Mouse (Mus musculus) kidney, embryonic 16.5 days (tissue): ENCODE data around the gene Fam228b. TPM values are rescaled to one million over a fixed set of nuclear protein-coding genes. Genes with fewer than 3 reads are reported as not detected.
"Not testable (repeated sequence)": the region's sequence is repeated elsewhere in the genome, so short reads cannot be mapped to it uniquely, and the experiment has no call there.

Experiments used
- ATAC-seq: fragments of 200-750 bp; cut with Nextera tagmentation; 2 replicates; pipeline ENCODE4 v1.8.0; 2017; ENCODE audit warnings: moderate TSS enrichment; ENCODE audit not compliant: low FRiP score, low TSS enrichment
- H3K27ac ChIP-seq: fragments of 300-500 bp; sonication (generic); 2 replicates; pipeline ENCODE4 v1.5.1; 2014; ENCODE audit warnings: low read length
- H3K27me3 ChIP-seq: fragments of 300-500 bp; sonication (generic); 2 replicates; pipeline ENCODE4 v1.6.1; 2014; ENCODE audit warnings: low read length, control low read depth, mixed read lengths; ENCODE audit not compliant: insufficient read depth
- H3K36me3 ChIP-seq: fragments of 300-500 bp; sonication (generic); 2 replicates; pipeline ENCODE4 v1.6.1; 2014; ENCODE audit warnings: low read length, control low read depth, mixed read lengths; ENCODE audit not compliant: insufficient read depth
- H3K4me1 ChIP-seq: fragments of 300-500 bp; sonication (generic); 2 replicates; pipeline ENCODE4 v1.6.1; 2014; ENCODE audit warnings: low read length, control low read depth, mixed read lengths; ENCODE audit not compliant: insufficient read depth
- H3K4me2 ChIP-seq: fragments of 300-500 bp; sonication (generic); replicated peaks from 2 replicates; pipeline ENCODE4 v1.6.1; 2014; ENCODE audit warnings: low read depth, low read length
- H3K4me3 ChIP-seq: fragments of 300-500 bp; sonication (generic); 2 replicates; pipeline ENCODE4 v1.5.1; 2014; ENCODE audit warnings: mild to moderate bottlenecking, low read length
- H3K9ac ChIP-seq: fragments of 300-500 bp; sonication (generic); replicated peaks from 2 replicates; pipeline ENCODE4 v1.6.1; 2014; ENCODE audit warnings: low read length
- H3K9me3 ChIP-seq: fragments of 300-500 bp; sonication (generic); 2 replicates; pipeline ENCODE4 v1.6.1; 2016; ENCODE audit warnings: low read length, control low read depth
- WGBS: fragments of 180-500 bp; shearing (Covaris S2); extraction: QIAGEN DNeasy Blood & Tissue Kit; methylation state at CpG from one replicate; pipeline ENCODE4 v1.1.7; 2014; 5-methylcytosine and 5-hydroxymethylcytosine counted together
- polyA plus RNA-seq: library from polyadenylated mRNA; unstranded; fragments of >200 nt; fragmentation: Nextera tagmentation; extraction: Ambion mirVana; gene quantifications from 2 replicates; pipeline ENCODE4 v1.2.1, GENCODE M21; 2015

The Fam228b gene
- polyA plus RNA-seq, 1 experiment from 2014 or later = 1.9 TPM

GRCm38 (mm10) chr12:4784466-4784865 lies 15.4 kb upstream of the Fam228b start:
- H3K9me3 ChIP-seq = no peaks in the 10 kb centered on the region
- H3K27me3 ChIP-seq = no peaks in the 10 kb centered on the region
- no peak for ATAC-seq
- no peak overlapping the region for H3K4me2 ChIP-seq
- H3K4me1 ChIP-seq = no peaks in the 10 kb centered on the region
- no peak overlapping the region for H3K4me3 ChIP-seq
- no peaks in the 10 kb centered on the region for H3K36me3 ChIP-seq
- H3K9ac ChIP-seq = no peak overlapping the region
- 0 out of 2 replicates have a peak overlapping the region, but pooled peaks have one; percentile 47 for H3K27ac ChIP-seq
- 66% methylated on average over 2 of the region's 2 CpGs for WGBS

GRCm38 (mm10) chr12:4783598-4783997 lies 14.5 kb upstream of the Fam228b start:
- H3K9ac ChIP-seq = no peak overlapping the region
- 0 out of 2 replicates have a peak overlapping the region, but pooled peaks have one; percentile 47 for H3K27ac ChIP-seq
- no peak overlapping the region for H3K4me2 ChIP-seq
- no peaks in the 10 kb centered on the region for H3K9me3 ChIP-seq
- H3K4me1 ChIP-seq = no peaks in the 10 kb centered on the region
- no peaks in the 10 kb centered on the region for H3K27me3 ChIP-seq
- ATAC-seq = peak; percentile 97
- WGBS = 24% methylated on average over 5 of the region's 5 CpGs
- no peaks in the 10 kb centered on the region for H3K36me3 ChIP-seq
- H3K4me3 ChIP-seq = no peak overlapping the region

DNA sequence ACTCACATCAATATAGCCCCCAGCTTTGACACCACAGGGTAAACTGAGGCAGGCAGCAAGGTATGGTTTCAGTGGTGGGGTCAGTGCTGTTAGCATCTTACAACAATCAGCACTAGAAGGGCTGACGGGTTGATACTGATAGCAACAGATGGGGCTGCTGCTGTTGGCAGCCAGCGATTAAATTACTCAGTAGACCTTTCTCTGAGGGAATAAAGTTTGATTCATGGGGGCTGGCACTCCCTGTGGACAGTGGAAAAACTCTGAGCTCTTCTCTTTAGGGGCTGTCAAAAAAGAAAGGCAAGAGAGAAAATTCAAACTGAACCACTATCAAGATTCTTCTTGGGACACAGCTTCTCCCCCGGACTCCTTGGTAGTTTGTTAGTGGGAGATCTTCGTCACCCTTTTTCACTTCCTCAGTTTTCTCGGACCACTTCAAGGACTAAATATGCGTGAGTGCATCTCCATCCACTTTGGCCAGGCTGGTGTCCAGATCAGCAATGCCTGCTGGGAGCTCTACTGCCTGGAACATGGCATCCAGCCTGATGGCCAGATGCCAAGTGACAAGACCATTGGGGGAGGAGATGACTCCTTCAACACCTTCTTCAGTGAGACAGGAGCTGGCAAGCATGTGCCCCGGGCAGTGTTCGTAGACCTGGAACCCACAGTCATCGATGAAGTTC lies 12.8 kb upstream of the Fam228b start:
- not testable (repeated sequence) for H3K27me3 ChIP-seq, H3K4me1 ChIP-seq, ATAC-seq, H3K4me3 ChIP-seq, H3K27ac ChIP-seq, H3K4me2 ChIP-seq, H3K9ac ChIP-seq, H3K9me3 ChIP-seq, H3K36me3 ChIP-seq
- 69% methylated on average over 9 of the region's 9 CpGs for WGBS

GRCm38 (mm10) chr12:4781270-4781669 lies 12.2 kb upstream of the Fam228b start:
- Histone ChIP-seq H3K4me1 (no peaks in the 10 kb centered on the region), H3K4me3 (no peak overlapping the region), H3K9me3 (no peaks in the 10 kb centered on the region), H3K9ac (no peak overlapping the region), H3K27ac (no peak overlapping the region), H3K36me3 (no peaks in the 10 kb centered on the region), H3K4me2 (no peak overlapping the region), H3K27me3 (no peaks in the 10 kb centered on the region)
- WGBS = 83% methylated on average over 1 of the region's 1 CpGs
- ATAC-seq = peak; percentile 15; the same call in 1 of the 2 replicates

DNA sequence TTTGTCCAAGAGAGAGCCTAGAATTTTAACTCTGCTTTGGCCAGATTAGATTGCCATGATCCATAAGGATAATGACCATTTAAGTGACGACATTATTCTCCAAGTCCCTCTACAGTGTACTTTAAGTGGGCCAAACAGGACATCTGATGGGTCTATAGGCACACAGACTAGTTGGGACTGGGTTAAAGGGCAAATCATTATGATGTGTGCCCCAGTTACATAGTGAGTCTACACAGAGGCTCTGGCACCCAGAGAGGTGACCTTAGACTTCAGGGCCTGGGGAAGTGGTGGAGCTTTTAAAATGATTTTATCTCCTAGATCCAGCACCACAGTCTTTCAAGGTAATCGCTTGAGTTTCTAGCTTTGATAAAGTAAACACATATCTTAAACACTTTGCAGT lies 11.2 kb upstream of the Fam228b start:
- no peaks in the 10 kb centered on the region for H3K36me3 ChIP-seq
- no peak overlapping the region for H3K27ac ChIP-seq
- H3K4me3 ChIP-seq = no peak overlapping the region
- no peak overlapping the region for H3K4me2 ChIP-seq
- no peaks in the 10 kb centered on the region for H3K9me3 ChIP-seq
- no peak for ATAC-seq
- WGBS = 77% methylated on average over 2 of the region's 2 CpGs
- no peaks in the 10 kb centered on the region for H3K4me1 ChIP-seq
- no peaks in the 10 kb centered on the region for H3K27me3 ChIP-seq
- no peak overlapping the region for H3K9ac ChIP-seq

DNA sequence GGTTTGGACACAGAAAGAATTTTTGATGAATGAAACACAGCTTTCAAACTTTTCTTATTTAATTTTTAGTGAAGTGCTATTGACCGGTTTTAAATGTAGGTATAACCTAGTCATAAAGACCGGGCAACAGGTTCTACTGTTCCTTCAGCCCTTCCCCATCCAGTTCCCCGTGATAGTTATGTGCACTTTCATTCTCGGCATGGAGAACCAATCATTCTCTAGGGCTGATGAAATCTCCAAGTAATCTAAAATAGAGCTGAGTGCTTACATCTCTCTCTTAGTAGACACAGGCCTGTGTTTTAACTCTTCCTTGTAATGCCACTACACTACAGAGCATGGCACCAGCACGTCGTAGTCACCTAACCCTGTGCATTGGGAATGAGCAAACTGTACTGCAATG lies 8.7 kb upstream of the Fam228b start:
- ATAC-seq = no peak
- no peak overlapping the region for H3K9ac ChIP-seq
- H3K27ac ChIP-seq = no peak overlapping the region
- no peaks in the 10 kb centered on the region for H3K27me3 ChIP-seq
- H3K4me2 ChIP-seq = no peak overlapping the region
- H3K9me3 ChIP-seq = no peaks in the 10 kb centered on the region
- H3K36me3 ChIP-seq = no peaks in the 10 kb centered on the region
- H3K4me1 ChIP-seq = no peaks in the 10 kb centered on the region
- H3K4me3 ChIP-seq = no peak overlapping the region
- 85% methylated on average over 6 of the region's 6 CpGs for WGBS

- Histone ChIP-seq H3K9me3 (no peaks in the 10 kb centered on the region), H3K4me2 (no peak overlapping the region), H3K4me3 (no peak overlapping the region), H3K27ac (no peak overlapping the region), H3K9ac (no peak overlapping the region), H3K27me3 (no peaks in the 10 kb centered on the region), H3K4me1 (no peaks in the 10 kb centered on the region), H3K36me3 (no peaks in the 10 kb centered on the region)
- ATAC-seq = no peak
- 75% methylated on average over 9 of the region's 9 CpGs for WGBS
These were observed 6.5 kb upstream of the Fam228b start for GRCm38 (mm10) chr12:4775588-4775949.

DNA sequence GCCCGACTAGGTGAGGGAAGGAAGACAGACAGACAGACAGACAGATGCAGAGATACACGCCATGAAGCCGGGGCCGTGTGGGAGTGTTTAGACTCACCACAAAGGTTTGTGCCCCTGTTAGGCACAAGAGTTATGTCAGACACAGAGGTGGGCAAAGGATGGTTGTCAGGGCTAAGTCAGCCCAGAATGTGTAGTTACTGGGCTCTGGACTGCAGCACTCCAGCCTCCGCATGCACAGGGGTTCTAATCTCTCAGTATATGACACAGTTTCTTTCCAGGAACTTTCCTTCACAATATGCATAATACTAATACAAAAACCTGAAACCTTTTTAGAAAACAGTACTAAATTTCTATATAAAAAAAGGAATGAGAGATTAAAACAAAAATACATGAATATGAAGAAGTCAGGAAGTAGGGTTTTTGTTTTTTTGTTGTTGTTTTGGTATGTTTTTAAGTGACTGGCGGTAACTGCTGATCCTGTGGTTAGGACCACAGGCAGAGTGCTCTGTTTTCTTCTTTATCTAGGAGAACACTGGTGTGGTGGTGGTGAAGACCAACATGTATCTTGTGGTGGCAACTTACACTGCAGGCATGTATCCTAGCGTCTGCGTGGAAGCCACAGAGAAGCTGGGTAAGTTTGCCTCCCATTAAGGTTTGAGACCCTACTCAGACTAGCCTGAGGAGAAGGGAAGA lies 6.0 kb upstream of the Fam228b start:
- Histone ChIP-seq H3K27me3 (no peaks in the 10 kb centered on the region), H3K36me3 (no peaks in the 10 kb centered on the region), H3K9ac (no peak overlapping the region), H3K27ac (no peak overlapping the region), H3K4me1 (no peaks in the 10 kb centered on the region), H3K4me2 (no peak overlapping the region), H3K4me3 (no peak overlapping the region), H3K9me3 (no peaks in the 10 kb centered on the region)
- ATAC-seq = no peak
- 87% methylated on average over 8 of the region's 8 CpGs for WGBS

DNA sequence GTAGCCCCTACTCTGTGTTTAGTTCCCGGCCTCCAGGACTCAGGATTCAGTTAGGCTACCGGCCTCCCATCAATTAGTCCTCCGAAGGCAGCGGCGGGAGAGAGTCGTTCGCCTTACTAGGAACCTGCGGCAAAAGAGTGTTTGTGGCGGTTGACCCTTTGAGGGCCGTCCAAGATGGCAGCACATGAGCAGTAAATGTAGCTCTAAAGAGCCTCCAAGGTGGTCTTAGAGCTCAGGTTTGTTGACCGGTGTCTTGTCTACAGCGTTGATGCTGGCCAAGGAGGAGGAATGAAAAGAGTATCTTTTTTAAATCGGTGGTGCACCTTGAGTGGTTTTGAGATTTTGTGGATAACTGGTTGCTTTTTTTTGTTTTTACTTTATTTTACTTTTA lies 261 bp upstream of the Fam228b start:
- 19% methylated on average over 13 of the region's 13 CpGs for WGBS
- ATAC-seq = peak; percentile 28; the same call in 1 of the 2 replicates
- H3K4me3 ChIP-seq = peak overlapping the region; percentile 66
- H3K4me2 ChIP-seq = peak overlapping the region; percentile 69
- peak overlapping the region; percentile 91 for H3K9ac ChIP-seq
- no peaks in the 10 kb centered on the region for H3K27me3 ChIP-seq
- 0 out of 2 replicates have a peak, but pooled peaks cover 4% of the 10 kb centered on the region for H3K4me1 ChIP-seq
- H3K27ac ChIP-seq = peak overlapping the region; percentile 88; the same call in 1 of the 2 replicates
- H3K36me3 ChIP-seq = no peaks in the 10 kb centered on the region
- H3K9me3 ChIP-seq = no peaks in the 10 kb centered on the region

- WGBS = 50% methylated on average over 1 of the region's 1 CpGs
- H3K9me3 ChIP-seq = no peaks in the 10 kb centered on the region
- H3K4me1 ChIP-seq = peaks cover 3% of the 10 kb centered on the region; the same call in 1 of the 2 replicates
- no peak overlapping the region for H3K4me3 ChIP-seq
- ATAC-seq = peak; percentile 71
- no peak overlapping the region for H3K27ac ChIP-seq
- H3K9ac ChIP-seq = no peak overlapping the region
- H3K36me3 ChIP-seq = no peaks in the 10 kb centered on the region
- no peak overlapping the region for H3K4me2 ChIP-seq
- no peaks in the 10 kb centered on the region for H3K27me3 ChIP-seq
These were observed 12.0 kb downstream of the Fam228b start for GRCm38 (mm10) chr12:4757060-4757459.
